Mouse (Mus musculus): ENCODE results near the gene Gm49366. TPM values are rescaled to one million over a fixed set of nuclear protein-coding genes. Genes with fewer than 3 reads are reported as not detected.
"Not testable (repeated sequence)": the region's sequence is repeated elsewhere in the genome, so short reads cannot be mapped to it uniquely, and the experiment has no call there.

Gene Gm49366
- not detected in 2 replicates for polyA plus RNA-seq (2014; fragmentation: Nextera tagmentation; extraction: Ambion mirVana)

GRCm38 (mm10) chr12:84038691-84039111, at the start of gene Gm49366:
Gene Gm49366, plus strand, starts transcription at chr12:84038935.
- H3K4me1 ChIP-seq (ENCODE audit: insufficient read depth); H3K27me3 ChIP-seq (ENCODE audit: insufficient read depth, low read length); H3K9me3 ChIP-seq (ENCODE audit: low read depth, low read length); H3K36me3 ChIP-seq (ENCODE audit: insufficient read depth); H3K27ac ChIP-seq (ENCODE audit: low read depth): not testable (repeated sequence)
- H3K9ac ChIP-seq, result peak within 1 kb of the TSS; percentile 56
- DNase-seq, result peak; percentile 51
- WGBS, result 3% methylated on average over 39 of the region's 39 CpGs
- peak; percentile 66 for ATAC-seq (ENCODE audit: insufficient read depth)
- peak within 1 kb of the TSS; percentile 42 for H3K4me3 ChIP-seq (ENCODE audit: low read depth, low read length)
- H3K4me2 ChIP-seq, result peak within 1 kb of the TSS; percentile 68

GRCm38 (mm10) chr12:83989378-83989777, 49.4 kb upstream of the Gm49366 start:
- H3K36me3 ChIP-seq (ENCODE audit: insufficient read depth), result peaks cover 9% of the 10 kb centered on the region
- H3K27me3 ChIP-seq (ENCODE audit: insufficient read depth, low read length), result no peaks in the 10 kb centered on the region
- peak overlapping the region; percentile 56; the same call in 1 of the 2 replicates for H3K4me2 ChIP-seq
- WGBS, result 88% methylated on average over 4 of the region's 4 CpGs
- DNase-seq (no peak), ATAC-seq (ENCODE audit: insufficient read depth) (no peak)
- H3K27ac ChIP-seq (ENCODE audit: low read depth), result no peak overlapping the region
- no peak for TF ChIP-seq CTCF (IDR thresholded peaks at IDR 0.05; ENCODE audit: low read depth)
- H3K4me1 ChIP-seq (ENCODE audit: insufficient read depth), result peaks cover 8% of the 10 kb centered on the region
- no peaks in the 10 kb centered on the region for H3K9me3 ChIP-seq (ENCODE audit: low read depth, low read length)
- H3K9ac ChIP-seq, result no peak overlapping the region
- peak overlapping the region; percentile 64; the same call in 1 of the 2 replicates for H3K4me3 ChIP-seq (ENCODE audit: low read depth, low read length)

GRCm38 (mm10) chr12:83997221-83997620, 41.5 kb upstream of the Gm49366 start:
- WGBS, result 45% methylated on average over 2 of the region's 2 CpGs
- peaks cover 6% of the 10 kb centered on the region; the same call in 1 of the 2 replicates for H3K9me3 ChIP-seq (ENCODE audit: low read depth, low read length)
- peaks cover 6% of the 10 kb centered on the region for H3K36me3 ChIP-seq (ENCODE audit: insufficient read depth)
- H3K4me2 ChIP-seq, result no peak overlapping the region
- TF ChIP-seq CTCF (IDR thresholded peaks at IDR 0.05; ENCODE audit: low read depth), result no peak
- H3K4me1 ChIP-seq (ENCODE audit: insufficient read depth), result no peaks in the 10 kb centered on the region
- H3K27me3 ChIP-seq (ENCODE audit: insufficient read depth, low read length), result no peaks in the 10 kb centered on the region
- ATAC-seq (ENCODE audit: insufficient read depth), result no peak
- H3K4me3 ChIP-seq (ENCODE audit: low read depth, low read length), result no peak overlapping the region
- H3K27ac ChIP-seq (ENCODE audit: low read depth), result no peak overlapping the region
- no peak for DNase-seq
- no peak overlapping the region for H3K9ac ChIP-seq

- Histone ChIP-seq H3K9ac (no peak overlapping the region), H3K4me2 (no peak overlapping the region), H3K27me3 (ENCODE audit: insufficient read depth, low read length) (no peaks in the 10 kb centered on the region), H3K9me3 (ENCODE audit: low read depth, low read length) (peaks cover 6% of the 10 kb centered on the region; the same call in 1 of the 2 replicates), H3K36me3 (ENCODE audit: insufficient read depth) (peaks cover 1% of the 10 kb centered on the region), H3K4me3 (ENCODE audit: low read depth, low read length) (no peak overlapping the region), H3K4me1 (ENCODE audit: insufficient read depth) (no peaks in the 10 kb centered on the region), H3K27ac (ENCODE audit: low read depth) (no peak overlapping the region)
- DNase-seq (no peak), ATAC-seq (ENCODE audit: insufficient read depth) (no peak)
- no peak for TF ChIP-seq CTCF (IDR thresholded peaks at IDR 0.05; ENCODE audit: low read depth)
- WGBS, result 35% methylated on average over 11 of the region's 11 CpGs
Observed at GRCm38 (mm10) chr12:83998341-83999107, 40.2 kb upstream of the Gm49366 start.

GRCm38 (mm10) chr12:83999237-83999636, 39.5 kb upstream of the Gm49366 start:
- 36% methylated on average over 8 of the region's 8 CpGs for WGBS
- H3K9ac ChIP-seq; H3K27me3 ChIP-seq (ENCODE audit: insufficient read depth, low read length); H3K27ac ChIP-seq (ENCODE audit: low read depth); H3K9me3 ChIP-seq (ENCODE audit: low read depth, low read length); H3K4me3 ChIP-seq (ENCODE audit: low read depth, low read length); H3K4me2 ChIP-seq; H3K4me1 ChIP-seq (ENCODE audit: insufficient read depth); H3K36me3 ChIP-seq (ENCODE audit: insufficient read depth): not testable (repeated sequence)
- DNase-seq (peak; percentile 75), ATAC-seq (ENCODE audit: insufficient read depth) (peak; percentile 60)

- 41% methylated on average over 3 of the region's 3 CpGs for WGBS
Observed at GRCm38 (mm10) chr12:84000418-84000817, 38.3 kb upstream of the Gm49366 start.

GRCm38 (mm10) chr12:84003866-84004265, 34.9 kb upstream of the Gm49366 start:
- no peaks in the 10 kb centered on the region for H3K36me3 ChIP-seq (ENCODE audit: insufficient read depth)
- peaks cover 6% of the 10 kb centered on the region; the same call in 1 of the 2 replicates for H3K9me3 ChIP-seq (ENCODE audit: low read depth, low read length)
- H3K4me1 ChIP-seq (ENCODE audit: insufficient read depth), result 0 out of 2 replicates have a peak, but pooled peaks cover under 1% of the 10 kb centered on the region
- H3K4me3 ChIP-seq (ENCODE audit: low read depth, low read length), result no peak overlapping the region
- WGBS, result 75% methylated on average over 1 of the region's 1 CpGs
- TF ChIP-seq CTCF (IDR thresholded peaks at IDR 0.05; ENCODE audit: low read depth), result no peak
- DNase-seq, result no peak
- H3K27me3 ChIP-seq (ENCODE audit: insufficient read depth, low read length), result no peaks in the 10 kb centered on the region
- H3K27ac ChIP-seq (ENCODE audit: low read depth), result no peak overlapping the region
- no peak for ATAC-seq (ENCODE audit: insufficient read depth)
- no peak overlapping the region for H3K4me2 ChIP-seq
- no peak overlapping the region for H3K9ac ChIP-seq

More at GRCm38 (mm10) chr12:84000418-84000817, 38.3 kb upstream of the Gm49366 start:
- DNase-seq, result no peak
- no peaks in the 10 kb centered on the region for H3K27me3 ChIP-seq (ENCODE audit: insufficient read depth, low read length)
- no peaks in the 10 kb centered on the region for H3K36me3 ChIP-seq (ENCODE audit: insufficient read depth)
- no peak overlapping the region for H3K4me2 ChIP-seq
- no peaks in the 10 kb centered on the region for H3K4me1 ChIP-seq (ENCODE audit: insufficient read depth)
- H3K27ac ChIP-seq (ENCODE audit: low read depth), result no peak overlapping the region
- ATAC-seq (ENCODE audit: insufficient read depth), result no peak
- H3K9me3 ChIP-seq (ENCODE audit: low read depth, low read length), result peaks cover 6% of the 10 kb centered on the region; the same call in 1 of the 2 replicates
- no peak overlapping the region for H3K4me3 ChIP-seq (ENCODE audit: low read depth, low read length)
- no peak overlapping the region for H3K9ac ChIP-seq
- TF ChIP-seq CTCF (IDR thresholded peaks at IDR 0.05; ENCODE audit: low read depth), result no peak

Data from lung, embryonic 14.5 days (tissue).